In genomic region chr10:94034876-94035657, GRCm38 (mm10) we compare ENCODE assay signal across 7 mouse cellular contexts. TPM values are rescaled to one million over a fixed set of nuclear protein-coding genes. Genes with fewer than 3 reads are reported as not detected.
A peak's percentile ranks its signal among the peaks of the same experiment; 100 is the strongest.
DNase-seq lines count a peak whose midpoint lies in the region; ATAC-seq and TF ChIP-seq lines count a peak whose summit lies in the region.

No protein-coding gene starts in this region.

- H3K4me3 ChIP-seq in C2C12 (ENCODE audit: insufficient read depth, poor library complexity, severe bottlenecking) = peak overlapping the region; percentile 99
- H3K4me3 ChIP-seq in kidney, embryonic 15.5 days (replicated peaks) = peak overlapping the region; percentile 88
- H3K4me3 ChIP-seq in lung, embryonic 16.5 days (ENCODE audit: low read length) = peak overlapping the region; percentile 95

- H3K4me1 ChIP-seq in kidney, embryonic 15.5 days = peaks cover 18% of the 10 kb centered on the region
- peaks cover 16% of the 10 kb centered on the region for H3K4me1 ChIP-seq in lung, embryonic 16.5 days (replicated peaks; ENCODE audit: control insufficient read depth, insufficient read depth, low read length)

- H3K79me2 ChIP-seq in C2C12 (ENCODE audit: control insufficient read depth, insufficient read depth) = peaks cover 42% of the 10 kb centered on the region

- DNase-seq in 416B (ENCODE audit: low read depth) = peak; percentile 67
- peak; percentile 72 for DNase-seq in c-Kit-positive CD71-positive TER-119-positive erythroid progenitor cells, embryonic 14.5 days (ENCODE audit: low spot score)
- DNase-seq in gastrocnemius, adult 8-10 months (ENCODE audit: low spot score in 2 of 2) = peak; percentile 24 to 39
- peak; percentile 64 for DNase-seq in retina, embryonic 14.5 days (ENCODE audit: low spot score)

- WGBS in kidney, embryonic 15.5 days = 2% methylated on average over 30 of the region's 30 CpGs
- under 1% methylated on average over 30 of the region's 30 CpGs for WGBS in lung, embryonic 16.5 days

- peak overlapping the region; percentile 68 for H3ac ChIP-seq in C2C12 (ENCODE audit: control insufficient read depth, insufficient read length, low read depth)

- peak overlapping the region; percentile 72 for H3K27ac ChIP-seq in kidney, embryonic 15.5 days
- peak overlapping the region; percentile 59 for H3K27ac ChIP-seq in lung, embryonic 16.5 days (ENCODE audit: low read length)

- H3K4me2 ChIP-seq in kidney, embryonic 15.5 days = peak overlapping the region; percentile 73
- peak overlapping the region; percentile 84 for H3K4me2 ChIP-seq in lung, embryonic 16.5 days (ENCODE audit: low read depth, low read length)

- no peaks in the 10 kb centered on the region for H3K27me3 ChIP-seq in C2C12 (ENCODE audit: control insufficient read depth, insufficient read depth, insufficient read length)
- no peaks in the 10 kb centered on the region for H3K27me3 ChIP-seq in kidney, embryonic 15.5 days
- no peaks in the 10 kb centered on the region for H3K27me3 ChIP-seq in lung, embryonic 16.5 days (ENCODE audit: control insufficient read depth, insufficient read depth, low read depth, low read length)

- no peaks in the 10 kb centered on the region for H3K9me3 ChIP-seq in kidney, embryonic 15.5 days (replicated peaks)
- no peaks in the 10 kb centered on the region for H3K9me3 ChIP-seq in lung, embryonic 16.5 days (ENCODE audit: control insufficient read depth, low read length)

- peaks cover 16% of the 10 kb centered on the region for H3K79me3 ChIP-seq in C2C12 (ENCODE audit: low read depth)

- ATAC-seq in kidney, embryonic 15.5 days (replicated peaks; ENCODE audit: low FRiP score) = peak; percentile 90
- peak; percentile 80 for ATAC-seq in lung, embryonic 16.5 days (ENCODE audit: low read depth)

- H3K9ac ChIP-seq in kidney, embryonic 15.5 days = peak overlapping the region; percentile 81
- peak overlapping the region; percentile 96 for H3K9ac ChIP-seq in lung, embryonic 16.5 days (ENCODE audit: low read length)

- no peak for TF ChIP-seq CTCF in C2C12 (IDR thresholded peaks at IDR 0.05; ENCODE audit: control insufficient read depth, insufficient read depth, insufficient read length)

- H3K36me3 ChIP-seq in C2C12 (ENCODE audit: control insufficient read depth, insufficient read depth) = peaks cover 3% of the 10 kb centered on the region
- peaks cover 9% of the 10 kb centered on the region for H3K36me3 ChIP-seq in kidney, embryonic 15.5 days
- no peaks in the 10 kb centered on the region for H3K36me3 ChIP-seq in lung, embryonic 16.5 days (ENCODE audit: control insufficient read depth, insufficient read depth, low read length)

TF ChIP-seq in C2C12, 6 proteins besides CTCF, POLR2A, EP300 and RAD21:
- TF ChIP-seq USF1 (IDR thresholded peaks at IDR 0.05; ENCODE audit: low read depth) (no peak), FOSL1 (IDR thresholded peaks at IDR 0.05; ENCODE audit: insufficient read depth, low read length, poor library complexity, severe bottlenecking) (no peak), MYOD1 (IDR thresholded peaks at IDR 0.05; ENCODE audit: control insufficient read depth, insufficient read length, low read depth) (no peak), MYOG (IDR thresholded peaks at IDR 0.05; ENCODE audit: control insufficient read depth, extremely low read depth, insufficient read length) (no peak), MAX (IDR thresholded peaks at IDR 0.05) (no peak), CEBPB (IDR thresholded peaks at IDR 0.05; ENCODE audit: low read depth) (no peak)
TF ChIP-seq in C2C12: peak in this region for 0.

RNA-seq across cellular contexts. Expression of gene Vezt, which starts 0.6 kb away (rescaled TPM):
- 10.2 TPM for polyA plus RNA-seq in C2C12 (2012; fragmentation: generic; extraction: Trizol)
- total RNA-seq in gastrocnemius, adult 8-10 months (2022) = 10 to 100 TPM; 55.6 to 63.1 (median 60.1) TPM
- 23.6 TPM in 2 replicates for polyA plus RNA-seq in kidney, embryonic 15.5 days (2015; fragmentation: Nextera tagmentation; extraction: Ambion mirVana)
- polyA plus RNA-seq in lung, embryonic 16.5 days (2015; fragmentation: Nextera tagmentation; extraction: Ambion mirVana) = 25.9 and 27.3 TPM in 2 replicates

RNA-seq across cellular contexts. Expression of gene Fgd6, which starts 0.7 kb away (rescaled TPM):
- polyA plus RNA-seq in C2C12 (2012; fragmentation: generic; extraction: Trizol) = 1.3 TPM
- total RNA-seq in gastrocnemius, adult 8-10 months (2022) = 1 to 10 TPM; 2.6 to 3.2 (median 2.8) TPM
- 3.0 and 3.3 TPM in 2 replicates for polyA plus RNA-seq in kidney, embryonic 15.5 days (2015; fragmentation: Nextera tagmentation; extraction: Ambion mirVana)
- 2.9 and 3.1 TPM in 2 replicates for polyA plus RNA-seq in lung, embryonic 16.5 days (2015; fragmentation: Nextera tagmentation; extraction: Ambion mirVana)

Comparison
In these comparisons a context has a peak if more than half of its experiments do, and no peak if none do; other contexts are left out.
1. Peak in every context shown above with its lines: DNase-seq, ATAC-seq, H3K4me3 ChIP-seq and H3K27ac ChIP-seq.